Mouse (Mus musculus): ENCODE measurements at regions not wholly inside any gene's neighbourhood (a gene's known extent, or its start where the extent isn't known, plus 50 kb on each side); places are given as distances from the start of the nearest gene placed in this dataset.

DNA sequence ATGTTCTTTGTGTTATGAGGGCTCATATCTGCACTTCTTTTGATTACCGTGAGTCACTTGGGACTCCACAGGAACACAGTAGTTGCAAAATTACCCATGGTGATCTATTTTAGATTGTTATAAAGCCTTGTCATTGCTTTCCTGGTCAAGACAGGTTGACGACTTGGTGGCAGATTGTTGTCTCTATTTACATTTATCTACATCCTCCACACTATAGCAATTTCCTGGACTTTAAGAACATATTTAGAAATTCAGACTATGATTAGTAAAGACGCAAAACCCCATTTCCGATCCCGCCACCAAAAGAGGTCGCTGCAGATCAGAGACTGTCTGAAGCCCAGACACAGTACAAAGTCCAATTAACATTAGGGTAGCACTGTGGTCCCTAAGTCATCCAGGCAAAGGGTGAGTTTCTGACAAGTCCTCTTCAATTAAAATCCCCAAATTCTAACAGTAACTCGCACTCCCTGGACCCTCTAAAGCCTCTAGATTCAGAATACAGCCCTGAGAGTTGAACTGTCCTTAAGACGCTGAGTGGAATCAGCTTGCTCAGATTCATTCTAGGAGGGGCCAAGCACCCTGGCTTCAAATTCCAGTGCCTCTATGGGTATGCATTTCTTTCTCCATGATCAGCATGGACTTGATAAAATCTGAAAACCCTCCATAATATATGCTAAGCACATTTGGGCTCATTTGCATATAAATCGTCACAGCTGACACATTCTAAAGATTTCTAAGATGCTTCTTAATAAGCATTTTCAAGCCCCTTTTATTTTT is 461.9 kb upstream of the BC052040 start:
- DNase-seq (ENCODE audit: low read depth, low spot score), result no peak

DNA sequence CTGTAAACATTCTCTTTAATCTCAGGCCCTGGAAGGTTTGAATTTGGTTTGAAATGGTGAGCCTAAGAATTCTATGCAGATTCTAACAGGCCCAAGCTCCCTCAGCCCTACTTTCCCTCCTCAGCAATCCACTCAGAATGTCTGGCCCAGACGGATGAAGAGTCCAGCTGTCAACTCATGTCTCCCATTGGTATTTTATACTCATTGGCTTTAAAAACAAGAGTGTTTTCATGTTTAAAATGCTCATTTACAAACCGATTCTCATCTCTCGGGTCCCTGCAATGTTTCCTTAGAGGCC is 461.4 kb upstream of the BC052040 start:
- DNase-seq (ENCODE audit: low read depth, low spot score), result no peak

DNA sequence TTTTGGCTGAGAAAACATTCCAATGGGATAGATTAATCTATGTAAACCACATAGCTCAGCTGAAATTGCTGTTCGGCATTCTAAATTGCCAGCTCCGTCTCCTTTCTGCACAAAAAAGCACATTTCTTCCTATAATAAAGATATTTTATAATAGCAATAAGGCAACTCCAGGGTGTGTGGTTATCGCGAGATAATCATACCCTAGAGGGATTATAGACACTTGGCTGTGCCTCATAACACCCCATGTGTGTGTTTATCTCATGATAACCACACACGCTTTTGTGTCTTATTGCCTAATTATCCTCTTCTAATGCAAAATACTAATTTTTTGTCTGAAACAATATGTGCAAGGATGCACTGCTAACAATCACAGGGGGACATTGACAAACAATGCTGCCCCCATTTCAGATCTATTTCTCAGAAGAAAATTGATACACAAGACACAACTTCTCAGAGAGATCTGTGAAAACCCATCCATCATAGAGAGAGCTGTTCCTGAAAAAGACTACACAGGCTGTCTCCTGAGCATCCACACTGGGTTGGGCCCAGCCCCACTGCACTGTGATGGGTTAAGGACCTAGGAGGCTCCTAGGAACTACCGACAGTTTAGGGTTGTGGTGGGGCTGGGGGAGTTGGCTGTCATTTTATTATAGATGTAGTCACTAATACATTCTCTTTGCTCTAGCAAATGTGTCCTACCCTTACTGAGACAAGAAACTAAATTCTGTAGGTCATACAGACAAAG is 454.7 kb upstream of the BC052040 start:
- no peak for DNase-seq (ENCODE audit: low read depth, low spot score)

DNA sequence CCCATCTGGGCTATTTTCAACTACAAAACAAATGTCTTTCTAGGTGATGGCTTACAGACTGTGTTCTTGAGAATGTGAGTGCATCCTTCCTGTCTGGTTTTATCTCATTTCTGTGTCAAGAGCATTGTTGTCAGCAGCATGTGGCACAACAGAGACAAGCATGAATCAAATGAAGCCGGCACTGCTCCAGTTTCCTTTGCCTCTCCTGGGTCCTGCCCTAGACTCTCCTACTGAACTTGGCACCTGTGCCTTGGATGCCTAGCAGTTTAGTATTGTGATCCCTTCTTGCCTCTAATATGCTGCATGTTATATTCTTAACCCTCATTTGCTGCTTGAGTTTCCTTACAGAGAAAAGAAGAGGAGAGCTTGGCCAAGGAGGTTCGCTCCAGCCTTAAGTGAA is 449.8 kb upstream of the BC052040 start:
- no peak for DNase-seq (ENCODE audit: low read depth, low spot score)

DNA sequence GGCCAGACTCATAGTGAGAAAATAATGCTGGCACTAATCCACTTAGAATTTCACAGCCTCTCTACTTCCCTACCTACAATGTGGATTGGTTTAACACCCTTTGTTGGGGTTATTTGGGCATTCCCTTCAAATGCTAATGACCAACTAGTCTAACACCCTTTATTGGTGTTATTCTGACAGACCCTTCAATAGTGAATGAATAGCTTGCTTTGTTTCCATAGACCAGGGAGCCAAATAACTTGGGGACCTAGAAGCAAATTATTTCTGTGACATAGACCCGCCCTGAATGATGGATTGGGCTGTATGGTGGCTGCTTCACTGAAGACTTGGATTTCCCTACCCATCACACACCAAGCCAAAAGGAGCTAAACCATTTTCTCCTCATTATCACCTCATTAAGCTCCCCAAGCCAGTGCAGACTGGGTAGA is 449.3 kb upstream of the BC052040 start:
- DNase-seq (ENCODE audit: low read depth, low spot score), result peak; percentile 24

DNA sequence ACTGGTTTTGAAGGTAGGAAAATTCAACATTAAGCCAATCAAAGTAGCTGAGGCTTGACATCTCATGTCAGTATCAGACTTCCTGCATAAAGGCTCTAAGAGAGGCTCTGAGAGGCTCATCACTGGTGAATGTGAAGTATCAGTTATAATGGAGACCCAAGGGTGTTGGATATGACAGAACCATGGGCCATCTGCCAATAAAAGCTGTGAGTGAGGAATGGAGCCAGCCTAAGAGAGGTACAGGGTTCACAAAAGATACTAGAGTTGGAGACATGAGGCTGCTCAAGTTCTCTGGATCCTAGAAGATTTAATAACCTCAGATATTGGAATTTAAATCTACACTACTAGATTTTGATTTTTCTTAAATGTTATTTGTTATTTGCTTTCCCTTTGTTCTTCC is 440.1 kb upstream of the BC052040 start:
- DNase-seq (ENCODE audit: low read depth, low spot score), result no peak

DNA sequence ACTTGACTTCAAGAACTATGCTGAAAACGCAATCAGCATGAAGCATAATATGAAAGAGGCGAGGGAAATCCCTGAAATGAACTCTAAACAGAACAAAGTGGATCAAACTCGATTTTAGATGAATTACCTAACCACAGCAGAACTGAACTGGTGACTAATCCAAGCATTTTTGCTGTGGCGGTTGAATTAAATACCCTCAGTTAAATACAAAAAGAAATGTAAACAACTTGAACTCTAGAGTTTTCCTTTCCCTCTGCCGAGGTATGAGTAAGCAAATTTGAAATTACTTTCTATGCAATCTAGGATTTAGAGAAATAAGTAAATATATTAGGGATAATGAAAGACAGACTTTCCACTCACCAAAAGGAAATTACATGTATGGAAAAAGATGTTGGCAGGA is 409.4 kb upstream of the BC052040 start:
- DNase-seq (ENCODE audit: low read depth, low spot score), result no peak

DNA sequence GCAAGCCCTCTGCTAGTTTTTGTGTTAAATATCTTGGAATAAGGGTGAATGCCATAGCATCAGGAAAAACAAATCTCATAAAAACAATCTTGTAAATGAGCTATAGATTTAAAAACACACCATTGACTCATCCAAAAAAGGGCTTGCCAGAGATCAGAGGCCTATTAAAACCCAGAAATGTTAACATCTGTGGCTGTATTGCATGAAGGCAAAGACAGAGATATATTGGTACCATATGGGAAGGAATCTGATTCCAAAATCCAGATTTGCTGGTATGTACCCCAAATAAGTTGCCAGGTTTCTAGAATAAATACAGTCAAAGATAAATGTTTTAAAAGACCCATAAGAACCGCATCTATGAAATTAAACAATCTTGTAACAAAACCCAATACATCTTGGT is 404.4 kb upstream of the BC052040 start:
- no peak for DNase-seq (ENCODE audit: low read depth, low spot score)

DNA sequence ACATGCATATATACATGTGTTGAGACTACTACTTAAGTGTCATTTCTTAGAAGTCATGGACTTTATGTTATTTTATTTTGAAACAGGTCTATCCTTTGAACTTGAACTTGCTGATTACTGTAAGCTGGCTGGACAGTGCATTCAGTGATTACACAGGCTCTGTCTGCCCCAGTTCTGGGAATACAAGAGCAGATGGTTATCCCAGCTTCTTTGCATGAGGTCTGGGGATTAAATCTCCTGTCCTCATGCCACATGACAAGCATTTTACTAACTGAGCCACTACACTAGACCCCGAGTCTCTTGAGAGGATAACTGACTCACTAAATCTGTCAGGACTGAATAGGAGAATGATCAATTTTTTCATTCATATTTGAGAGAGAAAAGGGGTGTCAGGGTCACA is 403.6 kb upstream of the BC052040 start:
- DNase-seq (ENCODE audit: low read depth, low spot score), result no peak

DNA sequence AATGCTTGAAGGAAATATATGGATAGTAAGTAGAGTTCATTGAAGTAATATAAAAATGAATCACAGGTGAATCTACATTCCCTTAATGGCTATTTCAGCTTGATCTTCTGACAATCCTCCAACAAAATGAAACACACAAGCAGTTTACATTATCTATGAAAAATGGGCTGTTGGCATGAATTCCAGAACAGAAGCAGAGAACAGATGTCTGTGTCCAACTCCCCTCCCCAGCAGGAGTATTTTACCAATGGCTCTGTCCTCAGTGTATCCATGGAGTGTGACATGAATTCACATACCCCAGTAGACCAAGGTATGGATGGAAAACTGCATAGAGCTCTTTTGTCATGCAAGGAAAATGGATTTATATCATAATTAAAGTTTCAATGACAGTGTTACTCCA is 370.3 kb upstream of the BC052040 start:
- no peak for DNase-seq (ENCODE audit: low read depth, low spot score)

DNA sequence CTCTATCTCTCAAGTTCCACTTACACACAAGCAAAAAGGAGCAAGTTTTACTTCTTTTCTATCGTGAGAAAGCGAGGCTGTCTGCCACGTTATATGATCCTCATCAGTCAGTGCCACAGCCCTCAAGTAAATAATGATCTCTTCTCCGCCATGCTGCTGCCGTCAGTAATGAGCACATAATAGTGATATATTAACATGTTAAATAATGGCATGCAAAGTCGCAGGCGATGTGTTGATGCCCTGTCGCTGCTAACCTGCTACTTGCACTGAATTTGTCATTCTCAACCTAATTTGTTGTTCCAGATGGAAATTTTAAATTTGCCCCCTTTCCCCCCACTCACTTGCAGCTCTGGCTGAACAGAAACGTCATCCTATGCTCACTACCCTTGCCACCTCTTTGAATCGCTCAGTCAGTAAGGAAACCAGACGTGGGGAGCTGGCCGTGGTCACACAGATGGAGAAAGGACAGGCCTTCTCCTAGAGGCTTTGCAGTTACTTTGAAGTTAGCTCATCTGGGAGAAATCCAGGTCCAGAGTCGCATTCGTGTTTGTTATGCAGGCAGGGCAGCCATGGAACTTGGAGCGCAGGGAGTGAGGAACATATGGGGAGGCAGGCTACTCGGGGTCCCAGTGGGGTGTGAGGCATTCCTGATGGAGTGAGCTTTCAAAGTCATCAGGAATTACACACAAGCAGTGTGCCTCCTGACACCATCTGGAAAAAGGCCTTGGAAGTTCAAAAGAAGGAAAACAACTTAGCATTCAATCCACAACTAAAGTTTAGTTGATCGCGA is 368.1 kb upstream of the BC052040 start:
- DNase-seq (ENCODE audit: low read depth, low spot score), result no peak

DNA sequence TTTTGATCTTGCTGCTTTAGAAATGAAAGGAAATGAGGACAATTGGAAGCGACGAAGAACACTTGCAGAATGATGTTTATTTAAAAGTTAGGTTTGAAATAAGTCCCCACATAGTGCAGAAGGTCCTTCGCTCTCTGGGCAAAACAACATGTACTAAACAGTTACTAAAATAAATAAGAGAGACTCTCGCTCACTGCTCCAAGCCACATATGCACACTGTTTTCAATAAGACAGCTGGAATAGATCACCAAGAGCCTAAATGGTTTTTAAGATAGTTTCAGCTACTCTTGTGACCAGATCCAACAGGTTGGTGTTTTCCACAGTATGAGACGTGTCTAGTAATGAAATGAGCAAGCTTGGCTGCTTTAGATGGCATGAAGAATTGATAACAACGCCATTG is 367.2 kb upstream of the BC052040 start:
- DNase-seq (ENCODE audit: low read depth, low spot score), result no peak

DNA sequence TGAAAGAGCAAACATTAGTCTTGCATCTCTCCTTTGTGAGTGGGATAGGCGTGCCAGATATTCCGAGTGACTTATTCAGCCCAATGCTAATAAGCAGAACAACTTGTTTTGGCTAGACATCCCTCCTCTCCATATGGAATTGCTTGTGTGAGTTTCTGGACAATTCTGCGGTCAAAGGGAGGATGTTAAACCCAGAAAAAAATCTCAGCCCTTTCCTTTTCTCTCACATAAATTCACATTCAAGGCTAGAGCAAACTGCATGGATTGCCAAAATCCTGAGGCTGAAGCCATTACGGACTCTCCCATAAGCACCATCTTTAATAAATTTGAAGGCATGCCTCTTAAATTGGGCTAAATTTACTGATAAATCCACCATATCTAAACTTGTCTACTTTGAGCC is 351.5 kb upstream of the BC052040 start:
- no peak for DNase-seq (ENCODE audit: low read depth, low spot score)

DNA sequence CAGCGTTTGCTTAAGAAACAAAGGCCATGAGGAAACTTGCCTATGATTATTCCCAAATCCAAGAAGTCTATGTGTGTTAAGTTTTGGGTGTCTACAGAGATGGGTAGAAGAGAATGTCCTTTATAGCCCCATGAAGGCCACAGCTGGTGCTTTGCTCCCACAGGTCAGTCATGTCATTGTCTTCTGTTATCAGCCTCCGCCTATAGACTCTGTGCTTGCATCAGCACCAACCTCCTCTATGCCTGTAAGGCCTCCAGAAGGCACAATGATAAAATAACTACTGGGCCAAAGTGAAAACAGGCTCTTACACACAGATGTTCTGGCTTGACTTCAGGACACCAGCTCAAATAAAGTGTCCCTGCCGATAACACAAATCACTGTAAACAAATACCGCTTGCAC is 333.8 kb upstream of the BC052040 start:
- DNase-seq (ENCODE audit: low read depth, low spot score), result no peak

DNA sequence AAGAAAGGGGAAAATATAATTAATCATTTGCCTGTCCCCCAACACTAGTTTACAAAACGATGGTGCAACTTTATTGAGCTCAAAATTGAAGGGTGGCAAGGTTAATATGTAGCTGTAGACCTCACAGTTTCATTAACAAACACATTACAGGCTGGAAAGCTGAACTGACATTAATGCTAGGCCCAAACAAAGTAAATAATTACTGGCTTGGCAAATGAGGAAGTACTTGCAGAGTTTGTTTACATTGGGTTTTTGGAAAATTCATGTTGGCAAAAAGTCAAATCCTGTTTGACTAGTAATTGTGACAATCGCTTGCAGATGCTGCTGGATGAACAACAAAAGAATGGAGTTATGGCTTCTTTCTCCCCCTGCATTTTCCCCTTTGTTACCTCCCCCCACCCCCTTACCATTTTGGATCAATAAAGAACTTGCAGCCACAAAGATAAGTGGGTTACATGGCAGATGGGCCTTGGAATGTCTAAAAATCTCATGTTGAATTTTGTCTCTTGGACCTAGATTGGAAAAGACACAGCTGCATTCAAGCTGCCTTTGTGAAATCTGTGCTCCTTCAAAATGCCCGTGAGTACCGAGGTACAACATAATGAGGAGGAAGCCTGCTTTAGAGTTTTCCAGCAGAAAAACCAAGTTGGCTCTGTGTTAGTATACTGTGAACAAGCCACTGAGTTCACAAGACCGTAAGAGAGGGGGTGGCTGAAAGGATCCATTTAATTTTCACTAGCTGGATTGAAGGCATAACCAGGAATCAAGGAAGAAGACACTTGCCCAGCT is 331.3 kb upstream of the BC052040 start:
- peak; percentile 47 for DNase-seq (ENCODE audit: low read depth, low spot score)

DNA sequence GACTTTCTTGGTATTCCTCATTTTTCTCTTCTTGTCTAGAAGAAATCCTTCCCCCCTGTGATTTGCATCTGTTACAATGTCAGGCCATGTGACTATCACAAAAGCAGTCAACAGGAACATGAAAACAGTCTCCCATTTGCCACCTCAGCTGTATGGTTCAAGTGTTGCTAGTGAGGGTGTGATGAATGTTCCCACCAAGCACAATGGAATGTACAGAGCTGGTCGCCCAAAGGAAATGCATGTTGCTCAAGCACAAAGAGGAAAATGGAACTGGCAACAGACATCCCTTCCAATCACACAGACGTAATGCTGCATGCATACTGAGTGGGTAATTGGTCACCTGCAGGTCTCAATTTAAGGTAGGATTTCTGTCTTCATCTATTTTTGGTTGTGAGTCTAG is 324.1 kb upstream of the BC052040 start:
- DNase-seq (ENCODE audit: low read depth, low spot score), result no peak

DNA sequence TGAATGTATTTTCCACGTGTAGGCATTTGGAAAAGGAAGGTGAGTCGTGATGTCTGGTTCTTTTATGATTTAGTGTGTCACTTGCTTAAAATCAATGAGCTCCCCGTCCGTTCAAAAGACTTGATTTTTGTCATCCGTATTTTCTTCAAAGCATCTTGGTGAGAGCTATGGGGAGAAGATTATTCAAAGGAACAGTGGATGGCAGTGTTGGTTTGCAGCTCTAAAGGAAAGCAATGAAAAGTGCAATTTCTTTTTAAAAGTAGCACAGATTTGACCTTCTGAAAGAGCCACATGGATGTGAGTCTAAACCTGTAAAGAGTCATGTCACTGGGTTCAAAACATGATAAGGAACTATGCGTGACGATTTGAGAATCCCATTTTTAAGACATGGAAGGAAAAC is 313.3 kb upstream of the BC052040 start:
- DNase-seq (ENCODE audit: low read depth, low spot score), result no peak

DNA sequence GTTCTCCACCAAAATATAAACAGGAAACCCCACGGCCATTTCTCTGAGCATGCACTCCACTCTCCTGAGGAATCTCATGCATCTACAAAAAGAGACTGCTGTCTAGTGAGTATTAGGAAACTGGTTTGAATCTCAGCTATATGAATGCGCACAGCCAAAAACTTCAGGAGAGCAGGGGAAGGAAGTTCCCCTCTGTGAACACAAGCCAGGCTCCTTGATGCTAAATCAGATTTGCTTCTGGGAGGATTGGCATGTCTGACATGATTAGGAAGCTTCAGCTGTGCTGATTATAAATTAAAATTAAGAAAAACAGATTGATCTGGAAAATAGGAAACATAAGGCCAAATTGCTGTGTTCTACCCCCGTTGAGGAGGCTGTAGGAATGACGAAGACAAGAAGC is 304.1 kb upstream of the BC052040 start:
- no peak for DNase-seq (ENCODE audit: low read depth, low spot score)

DNA sequence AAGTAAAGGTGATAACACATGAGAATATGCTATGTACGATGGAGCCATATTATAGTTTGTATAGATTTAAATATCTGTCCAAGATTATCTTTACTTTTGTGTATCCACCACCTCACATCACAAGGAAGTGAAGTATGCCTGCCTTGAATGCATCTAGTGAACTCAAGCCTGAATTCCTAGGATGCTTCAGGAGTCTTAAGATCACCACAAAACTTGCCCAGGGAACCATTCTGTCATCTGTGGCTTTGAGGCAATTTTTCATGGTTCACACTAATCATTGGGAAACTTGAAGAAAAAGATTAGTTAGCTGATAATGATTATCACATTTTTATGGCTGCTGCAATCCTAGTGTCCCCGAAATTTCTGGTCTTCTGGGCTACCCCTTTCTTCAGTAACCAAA is 288.5 kb upstream of the BC052040 start:
- DNase-seq (ENCODE audit: low read depth, low spot score), result no peak

DNA sequence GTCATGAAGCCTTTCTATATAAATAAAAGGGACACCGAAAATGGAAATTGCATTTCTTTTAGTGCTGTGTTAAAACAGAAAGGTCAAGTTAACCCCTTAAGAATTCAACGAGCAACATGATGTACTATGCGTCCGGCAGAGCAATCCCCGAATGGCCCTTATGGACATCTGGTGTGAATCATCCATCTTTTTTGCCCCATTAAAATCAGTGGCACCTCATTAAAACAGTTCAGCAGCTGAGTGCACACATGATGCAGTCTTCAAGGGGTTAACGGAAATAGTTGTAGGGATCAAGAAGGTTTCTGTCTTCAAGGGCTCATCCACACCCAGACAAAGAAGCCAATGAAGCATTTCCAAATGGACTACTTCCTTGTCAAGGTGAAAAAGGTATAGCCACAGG is 284.1 kb upstream of the BC052040 start:
- DNase-seq (ENCODE audit: low read depth, low spot score), result no peak

DNA sequence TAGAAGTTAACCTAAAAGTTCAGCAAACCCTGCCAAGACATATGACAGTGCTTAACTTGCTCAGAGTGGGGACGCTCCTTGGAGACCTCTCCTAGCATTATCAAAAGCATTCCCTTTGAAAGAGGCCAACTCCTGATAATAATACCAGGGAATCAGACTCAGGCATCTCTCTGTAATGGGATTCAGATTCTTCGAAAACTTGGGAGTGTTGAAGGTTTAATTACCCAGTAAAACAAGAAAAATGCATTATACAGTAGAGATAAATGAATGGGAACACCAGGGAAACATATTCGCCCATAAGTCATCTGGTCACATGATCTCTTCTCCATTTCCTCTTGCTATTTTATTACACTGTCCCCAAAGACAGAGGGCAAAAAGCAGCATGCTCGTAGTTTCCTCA is 274.3 kb upstream of the BC052040 start:
- no peak for DNase-seq (ENCODE audit: low read depth, low spot score)
